Mouse (Mus musculus) liver, embryonic 16.5 days (tissue): ENCODE data around the gene Psmb1. TPM values are rescaled to one million over a fixed set of nuclear protein-coding genes. Genes with fewer than 3 reads are reported as not detected.
"Not testable (repeated sequence)": the region's sequence is repeated elsewhere in the genome, so short reads cannot be mapped to it uniquely, and the experiment has no call there.

ENCODE experiments used
- ATAC-seq: fragments of 200-750 bp; cut with Nextera tagmentation; 2 replicates; pipeline ENCODE4 v1.8.0; 2017; ENCODE audit warnings: low read depth, mild to moderate bottlenecking, moderate number of reproducible peaks, moderate library complexity
- H3K27ac ChIP-seq: fragments of 300-500 bp; sonication (generic); 2 replicates; pipeline ENCODE4 v1.5.1; 2014; ENCODE audit warnings: mild to moderate bottlenecking, low read length
- H3K27me3 ChIP-seq: fragments of 300-500 bp; sonication (generic); 2 replicates; pipeline ENCODE4 v1.6.1; 2014; ENCODE audit warnings: low read depth, low read length, mixed read lengths; ENCODE audit not compliant: control insufficient read depth, insufficient read depth
- H3K36me3 ChIP-seq: fragments of 300-500 bp; sonication (generic); 2 replicates; pipeline ENCODE4 v1.6.1; 2014; ENCODE audit warnings: mild to moderate bottlenecking; ENCODE audit not compliant: control insufficient read depth, insufficient read depth
- H3K4me1 ChIP-seq: fragments of 300-500 bp; sonication (generic); 2 replicates; pipeline ENCODE4 v1.6.1; 2014; ENCODE audit warnings: low read depth, low read length, mixed read lengths; ENCODE audit not compliant: control insufficient read depth
- H3K4me2 ChIP-seq: fragments of 300-500 bp; sonication (generic); 2 replicates; pipeline ENCODE4 v1.6.1; 2014; ENCODE audit warnings: low read depth, low read length, mixed read lengths
- H3K4me3 ChIP-seq: fragments of 300-500 bp; sonication (generic); 2 replicates; pipeline ENCODE4 v1.5.1; 2014; ENCODE audit warnings: low read depth, mild to moderate bottlenecking, low read length
- H3K9ac ChIP-seq: fragments of 300-500 bp; sonication (generic); 2 replicates; pipeline ENCODE4 v1.6.1; 2014; ENCODE audit warnings: low read depth, low read length
- H3K9me3 ChIP-seq: fragments of 300-500 bp; sonication (generic); replicated peaks from 2 replicates; pipeline ENCODE4 v1.6.1; 2016; ENCODE audit warnings: low read length; ENCODE audit not compliant: control insufficient read depth
- WGBS: fragments of 180-500 bp; shearing (Covaris S2); extraction: QIAGEN DNeasy Blood & Tissue Kit; methylation state at CpG from one replicate; pipeline ENCODE4 v1.1.7; 2014; ENCODE audit not compliant: insufficient replicate concordance; 5-methylcytosine and 5-hydroxymethylcytosine counted together
- polyA plus RNA-seq: library from polyadenylated mRNA; unstranded; fragments of >200 nt; fragmentation: Nextera tagmentation; extraction: Ambion mirVana; gene quantifications from 2 replicates; pipeline ENCODE4 v1.2.1, GENCODE M21; 2015

Psmb1 gene
- polyA plus RNA-seq, 1 experiment from 2014 or later: 108 TPM

GRCm38 (mm10) chr17:15490542-15490941 lies 9.0 kb downstream of the Psmb1 start:
- 76% methylated on average over 7 of the region's 7 CpGs for WGBS
- H3K27ac ChIP-seq: no peak overlapping the region
- H3K4me1 ChIP-seq: no peaks in the 10 kb centered on the region
- ATAC-seq: no peak
- H3K9me3 ChIP-seq: no peaks in the 10 kb centered on the region
- peaks cover 42% of the 10 kb centered on the region for H3K36me3 ChIP-seq
- H3K4me3 ChIP-seq: no peak overlapping the region
- H3K9ac ChIP-seq: no peak overlapping the region
- no peaks in the 10 kb centered on the region for H3K27me3 ChIP-seq
- no peak overlapping the region for H3K4me2 ChIP-seq

- Histone ChIP-seq H3K9me3 (no peaks in the 10 kb centered on the region), H3K27me3 (no peaks in the 10 kb centered on the region), H3K4me3 (no peak overlapping the region), H3K4me1 (no peaks in the 10 kb centered on the region), H3K4me2 (no peak overlapping the region), H3K9ac (no peak overlapping the region), H3K36me3 (peaks cover 43% of the 10 kb centered on the region), H3K27ac (no peak overlapping the region)
- WGBS: 75% methylated on average over 4 of the region's 4 CpGs
- no peak for ATAC-seq
These were observed 26.9 kb downstream of the Psmb1 start for GRCm38 (mm10) chr17:15472671-15473070.

DNA sequence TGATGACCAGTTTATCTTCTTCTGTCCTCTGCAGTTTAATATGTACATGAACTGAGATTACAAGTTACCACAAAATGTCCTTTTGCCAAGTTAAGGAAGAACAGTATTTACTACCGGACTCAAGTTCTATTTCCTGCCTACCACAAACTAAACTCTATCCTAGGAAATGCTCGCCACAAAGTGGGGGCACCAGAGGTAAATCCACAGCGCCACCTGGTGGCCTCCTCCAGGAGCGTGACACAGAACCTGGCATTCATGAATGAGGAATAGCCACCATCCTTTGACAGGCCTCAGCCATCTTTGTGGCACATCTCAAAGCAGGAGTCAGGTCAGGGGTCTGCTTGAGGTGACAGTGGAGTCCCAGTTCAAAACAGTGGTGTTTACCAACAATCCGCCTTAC lies 31.9 kb downstream of the Psmb1 start:
- no peak overlapping the region for H3K9ac ChIP-seq
- no peaks in the 10 kb centered on the region for H3K4me1 ChIP-seq
- no peak overlapping the region for H3K4me2 ChIP-seq
- peaks cover 7% of the 10 kb centered on the region; the same call in 1 of the 2 replicates for H3K36me3 ChIP-seq
- no peaks in the 10 kb centered on the region for H3K9me3 ChIP-seq
- WGBS: 15% methylated on average over 5 of the region's 5 CpGs
- H3K4me3 ChIP-seq: no peak overlapping the region
- H3K27ac ChIP-seq: no peak overlapping the region
- no peaks in the 10 kb centered on the region for H3K27me3 ChIP-seq
- ATAC-seq: 0 out of 2 replicates have a peak, but pooled peaks have one; percentile 37

- 79% methylated on average over 6 of the region's 6 CpGs for WGBS
- Histone ChIP-seq H3K4me2 (no peak overlapping the region), H3K4me1 (no peaks in the 10 kb centered on the region), H3K36me3 (no peaks in the 10 kb centered on the region), H3K9ac (no peak overlapping the region), H3K27ac (no peak overlapping the region), H3K27me3 (no peaks in the 10 kb centered on the region), H3K9me3 (no peaks in the 10 kb centered on the region), H3K4me3 (no peak overlapping the region)
- no peak for ATAC-seq
These were observed 37.5 kb downstream of the Psmb1 start for GRCm38 (mm10) chr17:15461921-15462495.

DNA sequence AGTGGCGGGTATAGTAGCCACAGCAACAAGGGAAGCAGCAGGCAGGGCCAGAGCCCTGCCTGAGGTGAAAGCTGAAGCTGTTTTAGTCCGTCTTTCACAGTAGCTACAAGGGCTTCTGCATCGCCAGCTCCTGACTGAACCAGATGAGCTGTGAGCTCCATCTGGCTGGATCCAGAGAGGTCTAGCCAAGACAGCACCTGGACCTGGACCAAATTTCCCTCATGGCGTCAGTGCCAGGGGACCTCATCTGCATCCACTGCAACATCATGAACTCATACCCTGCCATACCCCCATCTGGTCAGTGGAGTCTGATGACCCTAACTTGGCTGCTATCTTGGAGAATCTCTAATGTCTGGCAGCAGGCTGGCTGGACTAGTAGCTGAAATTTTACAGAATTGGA lies 39.8 kb downstream of the Psmb1 start:
- H3K4me2 ChIP-seq: no peak overlapping the region
- H3K9ac ChIP-seq: no peak overlapping the region
- 69% methylated on average over 4 of the region's 4 CpGs for WGBS
- ATAC-seq: no peak
- H3K9me3 ChIP-seq: no peaks in the 10 kb centered on the region
- H3K4me3 ChIP-seq: no peak overlapping the region
- H3K27ac ChIP-seq: no peak overlapping the region
- no peaks in the 10 kb centered on the region for H3K36me3 ChIP-seq
- no peaks in the 10 kb centered on the region for H3K27me3 ChIP-seq
- H3K4me1 ChIP-seq: no peaks in the 10 kb centered on the region

DNA sequence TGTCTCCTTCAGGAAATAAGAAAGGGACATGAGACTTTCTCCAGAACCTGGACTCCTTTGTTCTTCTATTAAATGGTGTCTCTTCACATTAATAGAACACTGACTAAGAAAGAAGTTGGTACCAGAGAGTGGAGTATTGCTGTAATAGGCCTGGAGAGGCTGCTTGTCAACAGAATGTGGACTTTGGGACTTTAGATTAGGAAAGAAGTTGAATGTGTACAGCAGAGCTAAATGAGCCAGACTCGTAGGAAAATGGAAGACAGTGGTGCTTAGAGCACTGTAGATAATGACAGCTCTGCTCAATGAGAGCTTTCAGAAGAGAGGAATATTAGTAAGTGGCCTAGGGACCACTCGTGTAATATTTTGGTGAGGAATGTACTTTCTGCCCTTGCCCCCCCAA lies 43.0 kb downstream of the Psmb1 start:
- 38% methylated on average over 2 of the region's 2 CpGs for WGBS
- ATAC-seq: peak; percentile 48; the same call in 1 of the 2 replicates

DNA sequence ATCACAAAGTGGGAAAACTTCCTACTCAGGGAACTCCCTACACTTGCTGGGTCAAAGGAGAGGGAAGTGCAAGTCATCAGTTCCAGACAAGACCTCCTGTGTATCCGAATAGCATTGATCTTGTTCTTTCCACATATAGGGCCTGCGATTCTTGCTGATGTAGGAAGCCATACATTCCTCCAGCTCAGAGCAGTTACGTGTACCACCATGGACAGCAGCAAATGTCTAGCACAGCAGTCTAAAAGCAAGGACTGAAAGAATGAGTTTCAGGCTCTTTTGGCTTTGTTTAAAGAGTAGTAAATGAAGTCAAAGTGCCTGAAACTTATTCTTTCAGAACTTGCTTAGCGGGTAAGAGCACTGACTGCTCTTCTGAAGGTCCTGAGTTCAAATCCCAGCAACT lies 44.3 kb downstream of the Psmb1 start:
- Histone ChIP-seq H3K27ac (no peak overlapping the region), H3K36me3 (no peaks in the 10 kb centered on the region), H3K27me3 (no peaks in the 10 kb centered on the region), H3K9me3 (no peaks in the 10 kb centered on the region), H3K9ac (no peak overlapping the region), H3K4me3 (no peak overlapping the region), H3K4me2 (no peak overlapping the region), H3K4me1 (no peaks in the 10 kb centered on the region)
- WGBS: 55% methylated on average over 4 of the region's 4 CpGs
- ATAC-seq: no peak

More for the DNA sequence above, 43.0 kb downstream of the Psmb1 start:
- no peak overlapping the region for H3K27ac ChIP-seq
- H3K27me3 ChIP-seq: no peaks in the 10 kb centered on the region
- no peaks in the 10 kb centered on the region for H3K36me3 ChIP-seq
- no peak overlapping the region for H3K9ac ChIP-seq
- no peaks in the 10 kb centered on the region for H3K9me3 ChIP-seq
- H3K4me3 ChIP-seq: no peak overlapping the region
- no peaks in the 10 kb centered on the region for H3K4me1 ChIP-seq
- no peak overlapping the region for H3K4me2 ChIP-seq

- no peaks in the 10 kb centered on the region; the same call in 1 of the 2 replicates for H3K4me1 ChIP-seq
- 63% methylated on average over 3 of the region's 3 CpGs for WGBS
- no peaks in the 10 kb centered on the region for H3K36me3 ChIP-seq
- no peaks in the 10 kb centered on the region for H3K27me3 ChIP-seq
- H3K9me3 ChIP-seq: no peaks in the 10 kb centered on the region
- no peak overlapping the region for H3K4me3 ChIP-seq
- no peak for ATAC-seq
- H3K9ac ChIP-seq: no peak overlapping the region
- H3K4me2 ChIP-seq: no peak overlapping the region
- no peak overlapping the region for H3K27ac ChIP-seq
These were observed 49.9 kb downstream of the Psmb1 start for GRCm38 (mm10) chr17:15449606-15450005.

DNA sequence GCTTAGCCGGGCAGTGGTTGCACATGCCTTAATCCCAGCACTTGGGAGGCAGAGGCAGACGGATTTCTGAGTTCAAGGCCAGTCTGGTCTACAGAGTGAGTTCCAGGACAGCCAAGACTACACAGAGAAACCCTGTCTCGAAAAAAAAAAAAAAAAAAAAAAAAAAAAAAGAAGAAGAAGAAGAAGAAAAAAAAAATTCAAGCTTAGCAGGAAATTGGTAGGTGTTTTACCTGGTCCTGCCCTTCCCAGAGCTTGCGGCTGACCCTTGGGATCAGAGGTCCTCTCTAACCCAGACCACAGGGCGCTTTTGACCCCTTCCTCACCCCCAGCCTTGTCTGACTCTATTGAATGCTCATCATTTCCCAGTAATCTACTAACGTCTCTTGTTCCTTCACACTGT lies 50.4 kb downstream of the Psmb1 start:
- not testable (repeated sequence) for H3K36me3 ChIP-seq, H3K4me3 ChIP-seq, H3K4me1 ChIP-seq, ATAC-seq, H3K27me3 ChIP-seq, H3K9ac ChIP-seq, H3K27ac ChIP-seq, H3K4me2 ChIP-seq, H3K9me3 ChIP-seq
- WGBS: 49% methylated on average over 5 of the region's 6 CpGs
